Mouse (Mus musculus) adrenal gland, postnatal 25 days (tissue): ENCODE measurements around the gene Zfp3. TPM values are rescaled to one million over a fixed set of nuclear protein-coding genes. Genes with fewer than 3 reads are reported as not detected.
"Not testable (repeated sequence)": the region's sequence is repeated elsewhere in the genome, so short reads cannot be mapped to it uniquely, and the experiment has no call there.

Experiments used
- DNase-seq: peaks from one replicate; pipeline ENCODE4 v3.0.0; 2021; ENCODE audit warnings: mixed read lengths
- total RNA-seq: library from RNA; stranded (reverse); gene quantifications from 2 replicates; pipeline ENCODE4 v1.2.3, GENCODE M21; 2021

Gene Zfp3
- total RNA-seq, 1 experiment from 2014 or later, result 13.4 TPM

GRCm38 (mm10) chr11:70755645-70756044 is 8.4 kb upstream of the Zfp3 start:
- peak; percentile 87 for DNase-seq

GRCm38 (mm10) chr11:70760446-70760845 is 3.6 kb upstream of the Zfp3 start:
- not testable (repeated sequence) for DNase-seq

- no peak for DNase-seq
These were observed 1.4 kb upstream of the Zfp3 start for GRCm38 (mm10) chr11:70762641-70763040.

- no peak for DNase-seq
These were observed 450 bp upstream of the Zfp3 start for GRCm38 (mm10) chr11:70763582-70763935.

- peak; percentile 55 for DNase-seq
These were observed 1.9 kb downstream of the Zfp3 start for GRCm38 (mm10) chr11:70765776-70766445.

GRCm38 (mm10) chr11:70770804-70771203 is 6.8 kb downstream of the Zfp3 start:
- DNase-seq, result no peak

GRCm38 (mm10) chr11:70776830-70777571 is 13.0 kb downstream of the Zfp3 start:
- peak; percentile 70 for DNase-seq

GRCm38 (mm10) chr11:70777634-70778033 is 13.6 kb downstream of the Zfp3 start:
- no peak for DNase-seq

GRCm38 (mm10) chr11:70778058-70778457 is 14.0 kb downstream of the Zfp3 start:
- not testable (repeated sequence) for DNase-seq

GRCm38 (mm10) chr11:70785908-70786307 is 21.9 kb downstream of the Zfp3 start:
- DNase-seq, result no peak

GRCm38 (mm10) chr11:70787052-70787451 is 23.0 kb downstream of the Zfp3 start:
- no peak for DNase-seq

- no peak for DNase-seq
These were observed 25.1 kb downstream of the Zfp3 start for GRCm38 (mm10) chr11:70788972-70789655.

- no peak for DNase-seq
These were observed 26.4 kb downstream of the Zfp3 start for GRCm38 (mm10) chr11:70790426-70790825.

GRCm38 (mm10) chr11:70790874-70791551 is 27.0 kb downstream of the Zfp3 start:
- DNase-seq, result no peak

- DNase-seq, result no peak
These were observed 27.7 kb downstream of the Zfp3 start for GRCm38 (mm10) chr11:70791676-70792075.

GRCm38 (mm10) chr11:70792409-70792808 is 28.4 kb downstream of the Zfp3 start:
- DNase-seq, result no peak

GRCm38 (mm10) chr11:70802208-70802864 is 38.3 kb downstream of the Zfp3 start:
- no peak for DNase-seq

GRCm38 (mm10) chr11:70802865-70803261 is 38.9 kb downstream of the Zfp3 start:
- DNase-seq, result no peak

- DNase-seq, result no peak
These were observed 39.7 kb downstream of the Zfp3 start for GRCm38 (mm10) chr11:70803711-70804200.

GRCm38 (mm10) chr11:70804395-70804794 is 40.4 kb downstream of the Zfp3 start:
- DNase-seq, result no peak

- no peak for DNase-seq
These were observed 41.7 kb downstream of the Zfp3 start for GRCm38 (mm10) chr11:70805641-70806175.

GRCm38 (mm10) chr11:70806697-70807096 is 42.7 kb downstream of the Zfp3 start:
- no peak for DNase-seq
